Mouse (Mus musculus): ENCODE measurements at regions not wholly inside any gene's neighbourhood (a gene's known extent, or its start where the extent isn't known, plus 50 kb on each side); places are given as distances from the start of the nearest gene placed in this dataset.
"Not testable (repeated sequence)": the region's sequence is repeated elsewhere in the genome, so short reads cannot be mapped to it uniquely, and the experiment has no call there.

DNA sequence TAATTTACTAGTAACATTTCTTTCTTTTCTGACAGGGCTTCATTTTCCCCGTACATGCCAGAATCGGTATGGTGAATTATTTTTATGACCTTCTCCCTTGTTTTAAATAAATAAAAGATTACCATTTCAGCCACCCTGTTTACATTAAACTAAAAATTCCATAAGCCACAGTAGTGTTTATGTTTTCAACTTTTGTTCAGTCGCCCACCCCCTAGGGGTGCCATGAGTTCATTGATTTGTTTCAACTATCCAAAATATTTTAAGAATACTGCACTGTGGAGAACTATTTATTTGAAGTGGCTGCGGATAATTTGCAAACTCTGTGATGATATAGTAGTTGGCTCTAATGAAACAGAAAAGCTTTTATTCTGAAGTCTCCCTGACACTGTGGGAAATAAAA is 132.9 kb downstream of the Tfec start:
- no peak for DNase-seq

DNA sequence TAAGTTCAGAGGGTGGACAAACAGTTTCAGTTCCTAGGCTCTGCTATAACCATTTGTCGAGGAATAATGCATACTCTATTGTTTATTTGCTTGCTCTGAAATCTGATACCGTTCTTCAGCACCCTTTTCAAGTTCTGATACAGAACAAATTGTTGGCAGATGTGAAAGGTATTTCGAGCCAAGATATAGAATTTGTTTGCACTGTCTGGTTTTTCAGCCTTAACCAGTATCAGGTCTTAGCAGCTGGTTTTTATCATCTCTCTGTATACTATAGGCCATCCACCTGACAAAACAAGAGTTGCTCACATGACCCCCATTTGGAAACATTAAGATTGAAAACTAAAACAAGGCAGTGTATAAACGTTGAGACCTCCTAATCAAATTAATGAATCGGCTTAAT is 133.5 kb downstream of the Tfec start:
- DNase-seq, result no peak

DNA sequence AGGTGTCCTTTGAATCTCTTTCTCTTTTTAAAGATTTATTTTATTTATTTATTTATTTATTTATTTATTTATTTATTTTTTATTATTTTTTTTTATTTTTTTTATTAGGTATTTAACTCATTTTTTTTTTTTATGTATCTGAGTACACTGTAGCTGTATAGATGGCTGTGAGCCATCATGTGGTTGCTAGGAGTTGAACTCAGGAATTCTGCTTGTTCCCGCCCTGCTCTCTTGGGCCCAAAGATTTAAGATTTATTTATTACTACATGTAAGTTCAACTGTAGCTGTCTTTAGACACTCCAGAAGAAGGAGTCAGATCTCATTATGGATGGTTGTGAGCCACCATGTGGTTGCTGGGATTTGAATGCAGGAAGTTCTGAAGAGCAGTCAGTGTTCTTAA is 143.2 kb downstream of the Tfec start:
- DNase-seq, result not testable (repeated sequence)

DNA sequence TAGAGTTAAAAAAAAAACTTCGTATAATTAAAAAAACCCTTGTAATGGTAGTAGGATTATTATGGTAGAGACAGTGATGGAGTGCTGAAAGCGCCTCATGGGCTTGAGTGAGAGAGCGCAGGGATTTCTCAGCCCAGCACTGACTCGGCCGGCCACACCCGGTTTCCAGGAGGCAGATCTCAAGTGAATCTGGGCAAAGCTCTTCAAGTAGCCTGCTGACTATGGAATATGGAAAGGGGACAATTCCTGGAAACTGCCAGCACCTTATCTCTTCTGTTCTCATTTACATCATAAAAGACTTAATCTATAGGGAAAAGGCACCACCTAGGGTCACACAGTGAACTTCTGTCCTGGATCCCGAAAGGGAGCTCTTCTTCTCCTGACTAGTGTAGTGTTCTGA is 165.1 kb downstream of the Tfec start:
- no peak for DNase-seq

DNA sequence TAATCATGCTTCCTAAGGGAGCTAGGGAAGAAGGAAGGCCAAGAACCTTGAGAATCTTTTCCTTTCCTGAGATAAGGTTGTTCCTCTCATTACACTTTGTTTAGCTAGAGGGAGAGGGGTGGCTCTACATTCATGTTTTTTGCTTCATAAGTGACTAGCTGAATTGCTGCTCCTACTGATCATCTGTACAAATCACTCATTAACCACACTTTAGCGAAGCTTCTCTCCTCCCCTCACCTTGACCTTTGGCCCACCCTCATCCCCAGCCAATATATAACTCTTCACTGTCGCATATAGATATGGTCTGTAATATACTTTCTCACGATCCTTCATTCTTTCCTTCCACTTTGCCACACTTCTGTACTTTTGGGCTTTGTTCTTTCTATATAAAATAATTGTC is 166.1 kb downstream of the Tfec start:
- DNase-seq, result no peak

DNA sequence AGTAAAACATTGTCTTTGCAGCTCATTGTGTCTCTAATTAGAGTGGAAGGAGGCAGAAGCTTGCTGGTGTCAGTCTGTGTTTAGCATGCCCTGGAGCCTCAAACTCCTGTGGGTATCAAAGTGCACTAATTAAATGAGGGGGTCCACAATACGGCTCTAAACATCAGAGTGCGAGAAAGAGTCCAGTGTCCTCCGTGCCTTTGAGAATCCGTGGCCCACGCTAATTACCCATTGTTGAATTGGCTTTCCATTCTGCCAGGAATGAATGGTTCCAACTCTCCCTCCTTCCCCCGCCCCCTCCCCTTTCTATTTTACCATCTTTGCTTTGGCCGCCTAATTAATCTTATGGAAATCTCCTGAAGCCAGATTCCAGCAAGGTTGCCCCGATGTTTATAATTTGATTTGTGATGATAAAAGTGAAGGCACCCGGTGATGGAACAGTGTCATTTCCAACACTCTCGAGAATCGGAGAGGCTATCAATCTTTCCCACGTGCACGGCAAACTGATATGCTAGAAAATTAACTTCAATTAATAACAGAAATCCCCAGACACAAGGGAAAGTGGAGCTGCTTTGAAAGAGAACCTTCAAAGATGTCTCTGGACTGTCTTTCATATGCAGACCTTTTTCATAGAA is 170.9 kb downstream of the Tfec start:
- DNase-seq, result no peak

DNA sequence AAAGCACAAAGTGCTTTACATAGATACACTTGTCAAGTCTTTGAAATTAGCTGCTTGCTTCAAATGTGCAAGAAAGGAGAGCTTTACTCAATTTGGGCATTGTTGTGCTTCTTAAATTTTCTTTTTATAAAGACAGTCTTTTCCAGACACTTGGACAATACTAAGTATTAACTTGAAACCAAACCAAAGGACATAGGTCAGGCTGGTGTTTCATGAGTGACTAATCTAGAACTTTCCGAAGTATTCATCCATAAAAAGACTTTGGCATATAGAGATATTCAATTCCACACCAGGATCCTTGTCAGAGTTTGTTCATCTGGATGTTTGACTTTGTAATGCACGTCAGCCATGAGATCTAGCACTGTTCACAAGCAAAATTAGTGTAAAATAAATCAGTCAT is 173.0 kb downstream of the Tfec start:
- DNase-seq, result no peak

DNA sequence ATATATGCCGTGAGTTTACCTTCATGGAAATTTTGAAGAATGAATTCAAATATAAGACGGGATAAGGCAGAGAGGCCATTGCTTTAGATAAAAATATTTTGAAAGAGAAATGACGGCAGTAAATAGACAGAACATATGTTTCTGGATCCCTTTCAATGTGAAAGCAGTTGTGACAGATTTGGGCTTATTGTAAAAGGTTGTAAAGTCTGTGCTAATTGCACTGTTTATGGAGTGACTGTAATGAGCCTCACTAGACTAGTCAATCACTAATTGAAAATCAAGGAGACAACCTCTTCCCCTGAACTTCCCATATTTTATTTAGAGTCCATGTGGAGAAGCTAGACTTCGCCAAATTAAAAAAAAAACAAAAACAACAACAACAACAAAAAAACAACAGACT is 193.7 kb downstream of the Tfec start:
- no peak for DNase-seq

DNA sequence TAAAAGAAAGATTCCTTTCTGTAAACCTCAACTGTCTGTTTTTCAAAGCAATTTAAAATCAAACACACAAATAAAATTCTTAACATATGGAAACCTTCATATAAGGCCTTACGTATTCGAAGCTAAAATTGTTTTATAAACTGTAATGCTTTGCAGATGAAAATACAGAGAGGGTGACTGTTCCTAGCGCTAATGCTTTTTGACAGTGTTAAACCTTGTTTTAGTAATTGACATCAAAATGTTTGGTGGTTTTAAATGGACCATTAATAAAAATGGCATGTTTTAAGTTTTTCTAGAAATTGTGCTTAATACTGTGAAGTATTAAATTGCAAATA is 194.9 kb downstream of the Tfec start:
- DNase-seq, result no peak

DNA sequence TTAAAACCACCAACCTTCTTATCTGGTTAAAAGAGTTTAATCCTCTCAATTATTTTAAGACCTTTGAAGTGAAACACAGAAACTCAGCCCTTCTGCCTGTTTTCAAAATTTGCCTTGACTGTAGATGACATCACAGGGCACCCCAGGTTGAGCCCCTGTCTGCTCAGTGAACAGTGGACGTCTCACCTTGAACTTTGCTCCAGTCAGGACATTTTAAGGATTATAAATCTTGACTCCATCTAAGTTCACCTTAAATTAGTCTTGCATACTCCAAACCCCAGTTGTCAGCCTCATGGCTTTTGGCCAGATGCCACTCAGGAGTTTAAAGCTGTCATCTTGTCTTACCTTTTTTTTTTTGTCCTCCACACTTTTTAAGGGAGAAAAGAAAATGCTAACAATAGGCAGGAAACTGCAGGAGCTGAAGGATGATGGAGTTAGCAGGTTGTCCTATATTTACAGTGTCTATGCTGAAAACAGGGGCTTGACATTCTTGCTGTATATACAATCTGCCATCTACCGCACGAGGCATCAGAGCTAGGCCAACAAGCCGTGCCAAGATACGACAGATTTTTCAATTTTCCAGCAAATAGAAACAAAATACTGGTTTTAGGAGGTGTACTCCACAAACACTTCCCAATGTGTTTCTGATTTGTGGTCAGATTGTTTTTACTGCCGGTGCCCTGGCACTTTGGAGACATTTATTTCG is 195.4 kb downstream of the Tfec start:
- no peak for DNase-seq

DNA sequence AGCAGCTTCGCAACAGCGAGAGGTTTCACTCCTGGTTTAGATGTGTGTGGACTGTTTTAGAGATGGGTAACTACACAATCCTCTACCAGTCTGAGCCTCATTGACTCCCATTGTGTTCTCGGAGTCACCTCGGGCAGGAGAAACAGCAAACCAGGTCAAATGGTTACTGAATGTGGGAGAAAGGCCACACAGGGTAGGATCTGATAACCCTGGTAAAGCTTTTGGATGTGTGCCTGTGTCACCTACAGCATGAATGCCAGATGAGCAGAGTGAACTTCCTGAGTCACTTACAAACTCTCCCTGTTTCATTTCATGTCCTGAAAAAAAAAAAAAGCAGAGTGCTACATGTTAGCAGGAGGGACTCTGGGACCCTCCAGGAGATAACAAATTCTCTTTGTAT is 201.0 kb downstream of the Tfec start:
- DNase-seq, result no peak

DNA sequence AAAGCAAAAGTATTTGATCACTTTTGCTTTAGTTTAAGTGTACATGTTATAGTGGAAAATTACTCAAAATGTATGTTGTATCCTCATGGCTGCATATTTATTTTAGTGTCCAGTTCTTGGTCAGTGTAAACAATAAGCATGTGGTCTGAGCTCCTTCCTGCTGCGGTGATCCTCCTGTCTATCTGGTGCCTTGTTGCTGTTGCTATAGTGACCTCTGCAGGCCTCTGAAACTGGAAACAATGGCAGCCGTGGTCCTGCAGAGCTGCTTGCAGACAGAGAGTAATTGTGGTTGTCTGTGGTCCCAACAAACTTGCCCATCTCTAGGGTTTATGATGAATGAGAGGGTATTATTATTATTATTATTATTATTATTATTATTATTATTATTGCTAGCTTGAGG is 230.2 kb downstream of the Tfec start:
- no peak for DNase-seq

DNA sequence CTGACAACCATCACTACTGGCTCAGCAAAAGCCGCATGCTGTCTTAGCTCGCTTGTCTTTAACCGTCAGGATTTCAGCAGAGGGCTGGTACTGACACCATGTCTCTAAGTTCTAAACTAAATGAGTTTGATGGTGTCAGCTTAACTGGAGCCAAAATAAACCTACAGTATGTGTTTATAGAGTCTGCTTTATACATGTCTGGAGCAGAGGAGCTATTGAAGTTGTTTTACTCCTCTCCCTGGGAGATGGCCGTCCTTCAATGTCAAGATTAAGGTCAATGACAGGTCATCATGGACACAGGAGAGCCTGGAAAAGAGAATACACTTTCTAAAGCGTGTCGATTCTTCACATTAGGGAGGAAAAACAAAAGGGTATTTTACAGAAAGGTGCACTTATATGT is 231.0 kb downstream of the Tfec start:
- no peak for DNase-seq

DNA sequence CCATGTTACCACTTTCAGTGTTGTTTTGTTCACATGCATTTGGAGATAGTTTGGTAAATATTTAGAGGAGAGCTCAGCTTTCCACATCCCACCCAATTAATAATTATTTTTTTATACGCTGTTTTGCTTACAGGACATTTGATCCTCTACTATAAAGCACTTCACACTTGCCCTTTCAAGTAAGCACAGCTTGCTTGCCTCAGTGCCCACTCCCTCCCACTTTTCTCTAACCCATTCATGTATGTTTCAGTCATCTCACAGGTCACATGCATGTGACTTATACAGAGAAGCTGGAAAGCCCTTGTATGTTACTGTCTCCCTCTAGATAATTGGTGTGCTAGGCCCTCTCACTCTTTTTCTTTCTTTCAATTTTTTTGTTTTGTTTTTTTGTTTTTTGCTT is 252.0 kb downstream of the Tfec start:
- no peak for DNase-seq

DNA sequence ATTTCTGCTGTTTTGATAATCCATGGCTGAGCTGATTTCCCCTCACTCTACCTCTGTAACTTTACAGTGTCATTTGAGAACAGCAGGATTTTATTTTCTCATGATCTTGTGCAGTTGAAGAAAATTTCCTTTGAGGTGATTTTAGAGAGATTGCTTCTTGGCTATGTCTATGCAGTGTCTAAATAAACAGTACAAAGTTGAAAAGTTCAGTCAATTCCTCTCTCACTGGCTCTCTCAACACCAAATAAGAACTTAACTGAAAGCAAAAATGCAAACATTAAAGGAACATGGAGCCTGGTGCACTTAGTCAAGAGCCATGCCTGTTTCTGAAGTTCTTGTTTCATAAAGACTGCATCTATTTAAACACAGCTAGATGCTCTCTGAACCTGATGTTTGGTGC is 254.7 kb downstream of the Tfec start:
- DNase-seq, result no peak

DNA sequence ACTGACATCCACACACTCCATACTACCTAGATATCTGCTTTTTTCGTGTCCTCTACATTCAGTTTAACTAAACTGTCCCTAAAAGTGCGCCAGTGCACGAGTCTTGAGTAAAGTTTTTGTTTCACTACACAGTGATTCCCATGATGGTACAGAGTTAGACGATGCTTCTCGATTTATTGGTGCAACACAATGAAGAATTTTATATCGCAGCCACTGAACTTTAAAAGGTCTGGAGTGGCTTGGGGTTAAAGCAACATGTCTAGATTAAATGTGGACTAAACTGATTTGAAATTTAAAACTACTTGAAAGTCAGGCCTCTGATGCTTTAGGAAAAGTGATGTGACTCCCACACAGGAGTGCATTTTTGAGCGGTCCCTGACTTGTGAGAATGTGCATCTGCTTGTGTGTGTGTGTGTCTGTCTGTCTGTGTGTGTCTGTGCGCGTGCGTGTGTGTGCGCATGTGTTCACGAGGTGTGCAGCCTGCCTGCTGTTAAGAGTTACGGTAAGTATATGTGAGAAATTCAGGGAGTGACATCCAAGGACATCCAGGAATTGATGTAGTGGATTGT is 261.4 kb downstream of the Tfec start:
- no peak for DNase-seq

DNA sequence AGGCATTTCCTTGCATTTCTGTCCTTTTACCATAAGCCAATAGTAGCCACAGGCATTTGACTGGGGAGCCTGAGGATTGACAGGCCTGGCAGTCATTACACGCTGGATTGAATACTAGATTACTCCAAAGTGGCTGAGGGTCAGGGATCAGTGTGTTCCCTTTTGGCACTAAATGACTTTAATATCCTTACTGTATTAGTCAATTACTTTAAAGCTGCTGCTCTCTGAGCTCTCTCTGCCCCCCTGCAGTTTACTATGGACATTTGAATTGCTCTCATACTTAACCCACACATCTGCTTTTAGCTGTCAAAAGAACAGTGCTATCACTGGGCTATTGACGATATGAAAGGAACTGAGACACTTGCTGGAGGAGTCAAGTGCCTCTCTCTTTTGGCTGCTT is 262.1 kb downstream of the Tfec start:
- no peak for DNase-seq

DNA sequence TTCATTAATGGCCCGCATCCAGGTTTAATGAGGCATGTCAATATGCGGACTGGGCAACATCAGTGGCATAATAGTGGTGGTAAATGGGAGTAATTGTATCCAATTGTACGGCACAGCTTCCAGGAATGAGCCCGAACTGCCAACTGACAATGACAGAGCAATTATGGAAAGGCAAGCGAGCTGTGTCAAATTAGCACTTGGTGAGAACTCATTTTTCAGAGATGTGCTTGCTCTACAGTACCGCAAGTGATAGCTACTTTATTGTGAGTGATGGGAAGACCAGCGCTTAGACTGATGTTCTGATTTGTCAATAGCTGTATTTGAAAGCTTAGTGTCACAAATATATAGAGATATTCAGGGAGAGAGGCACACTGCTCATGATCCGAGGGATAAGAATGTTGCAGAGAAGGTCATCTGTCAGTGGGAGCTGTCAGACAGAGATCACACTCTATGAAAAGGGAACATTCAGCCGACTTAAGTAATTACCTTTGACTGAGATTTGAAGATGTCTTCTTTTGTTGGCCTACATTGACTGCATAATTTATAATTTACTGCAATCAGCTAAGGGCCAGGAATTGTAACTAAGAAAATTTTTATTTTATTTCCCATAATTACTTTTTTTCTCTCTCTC is 290.7 kb downstream of the Tfec start:
- DNase-seq, result no peak

DNA sequence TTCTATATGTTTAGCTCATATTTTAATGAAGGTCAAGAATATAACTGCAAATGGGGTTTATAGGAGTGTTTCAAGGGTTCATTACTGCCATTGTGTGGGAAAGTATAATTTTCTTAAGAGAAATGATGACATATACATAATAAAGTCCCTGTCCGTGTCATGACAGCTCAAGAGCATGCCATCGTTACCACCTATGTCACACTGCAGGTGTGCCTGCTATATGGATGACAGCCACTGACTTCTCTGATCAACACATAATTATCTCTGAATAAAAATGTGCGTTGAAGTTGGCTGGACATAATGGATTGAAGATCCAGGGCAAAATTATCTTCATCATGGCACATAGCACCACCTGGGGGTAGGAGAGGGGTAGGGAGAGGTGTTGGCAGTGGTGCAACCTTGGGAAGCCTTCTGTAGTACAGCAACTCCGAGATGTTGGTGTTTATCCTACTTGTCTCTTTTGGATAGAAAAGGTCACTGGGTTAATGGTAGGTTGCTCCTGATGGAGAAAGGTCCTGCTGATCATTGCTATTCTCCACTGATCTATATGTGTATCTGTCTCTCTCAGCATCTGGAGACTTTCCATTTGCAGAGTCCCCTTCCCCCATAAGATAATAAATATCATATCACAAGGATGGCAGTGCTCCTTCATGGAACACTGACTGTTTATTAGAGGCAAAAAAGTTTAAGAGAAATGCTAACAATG is 291.4 kb downstream of the Tfec start:
- DNase-seq, result no peak

DNA sequence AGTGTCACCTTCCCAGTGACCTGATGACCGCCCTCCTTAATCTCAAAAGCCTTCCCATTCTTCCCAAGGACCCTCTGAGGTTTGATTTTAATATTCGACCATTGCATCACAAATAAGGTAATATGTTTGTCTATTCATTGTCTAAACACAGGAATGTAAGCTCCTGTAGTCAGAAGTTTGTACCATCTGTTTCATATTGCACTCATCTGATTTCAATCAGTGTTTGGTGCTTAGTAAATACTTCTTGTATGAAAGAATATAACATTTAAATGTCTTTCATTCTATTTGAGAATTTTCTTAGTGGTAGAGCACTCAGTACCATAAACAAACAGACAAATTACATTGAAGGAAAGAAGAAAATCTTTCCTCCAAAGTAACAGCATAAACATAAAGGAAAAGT is 305.8 kb downstream of the Tfec start:
- no peak for DNase-seq

DNA sequence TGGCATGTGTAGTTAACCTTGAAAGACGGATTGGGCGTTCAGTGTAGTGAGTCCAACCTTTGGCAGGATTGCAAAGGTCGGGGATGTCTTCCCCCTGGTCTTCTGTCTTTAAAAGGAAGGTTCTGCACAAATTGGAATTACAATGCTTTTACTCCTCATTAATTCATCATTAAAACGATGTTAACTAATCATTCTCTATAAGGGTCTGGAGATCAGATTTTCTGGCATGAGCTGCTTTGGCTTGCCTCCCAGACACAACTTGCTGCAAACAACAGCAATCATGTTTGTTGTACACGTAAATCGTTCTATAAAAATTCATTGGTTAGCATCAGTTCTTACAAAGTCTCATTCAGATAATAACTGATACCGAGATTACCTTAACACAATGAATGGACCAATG is 315.9 kb downstream of the Tfec start:
- no peak for DNase-seq

DNA sequence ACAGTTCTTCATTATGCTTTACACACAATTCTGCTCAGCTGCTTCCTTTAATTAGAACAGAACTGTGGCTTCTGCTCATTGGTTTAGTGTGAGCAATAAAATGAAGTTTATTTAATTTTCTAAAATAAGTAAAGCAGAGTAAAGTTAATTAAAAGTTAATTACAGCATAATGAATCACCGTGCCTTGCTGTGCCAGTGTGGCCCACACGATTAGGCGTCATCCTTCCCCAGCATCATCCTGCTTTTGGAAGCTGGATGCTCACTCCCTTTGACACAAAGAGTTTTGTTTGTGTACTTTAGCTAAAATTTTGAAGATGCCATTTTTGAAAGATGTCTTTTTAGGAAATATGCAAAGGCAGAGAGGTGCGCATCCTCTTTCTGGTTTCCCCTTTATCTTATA is 316.4 kb downstream of the Tfec start:
- DNase-seq, result no peak

DNA sequence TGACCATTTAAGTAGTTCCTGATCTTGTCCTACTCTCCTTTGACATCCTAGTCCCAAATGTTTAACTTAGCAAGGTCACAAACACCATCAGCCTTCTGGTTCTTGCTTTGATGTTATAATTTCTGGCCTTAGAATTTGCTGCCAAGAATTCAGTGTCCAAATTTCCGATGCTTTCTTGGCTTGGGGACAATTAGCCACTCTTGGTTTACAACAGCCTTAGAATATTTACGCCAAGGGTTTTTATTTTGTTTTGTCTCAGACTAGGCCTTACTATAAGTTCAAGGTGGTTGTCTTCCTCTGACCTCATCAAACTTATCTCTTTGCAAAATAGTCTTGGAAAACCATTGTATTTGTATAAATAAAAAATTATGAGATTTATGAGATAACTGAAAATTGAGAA is 322.4 kb downstream of the Tfec start:
- DNase-seq, result no peak

DNA sequence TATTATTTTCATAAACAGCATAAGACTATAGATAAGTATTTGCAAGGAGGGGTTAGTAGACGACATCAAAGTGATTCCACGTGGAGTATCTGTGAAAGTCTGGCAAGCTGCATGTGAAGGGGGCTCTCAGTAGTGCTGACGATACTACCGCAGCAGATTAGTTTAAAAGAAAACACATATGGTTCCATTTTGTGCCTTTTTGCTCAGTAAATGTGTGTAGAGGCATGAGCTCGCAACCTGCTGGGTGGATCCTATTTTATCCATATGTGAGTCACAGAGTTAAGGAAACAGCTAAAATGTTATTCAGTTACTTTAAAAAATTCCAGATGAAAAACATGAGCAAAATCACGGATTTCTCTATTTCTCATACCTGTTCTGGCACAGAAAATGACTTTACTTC is 325.4 kb downstream of the Tfec start:
- no peak for DNase-seq

All from right cerebral cortex, postnatal 4 days (tissue).